Mouse (Mus musculus) left cerebral cortex, adult 18-20 months (tissue): Measurements from ENCODE around the gene Vwa3a. TPM values are rescaled to one million over a fixed set of nuclear protein-coding genes. Genes with fewer than 3 reads are reported as not detected.
"Not testable (repeated sequence)": the region's sequence is repeated elsewhere in the genome, so short reads cannot be mapped to it uniquely, and the experiment has no call there.

ENCODE experiments used
- DNase-seq, 2 experiments: peaks; one replicate each; pipeline ENCODE4 v3.0.0; 2021 to 2022; ENCODE audit warnings: low spot score in 2 of 2, mixed read lengths in 1 of 2
- long read RNA-seq, 2 experiments: library from polyadenylated mRNA; stranded (forward); transcript quantifications; one replicate each; pipeline ENCODE4 v2.0.0; 2021
- total RNA-seq, 2 experiments: library from RNA; stranded (reverse); gene quantifications; 2 replicates each; pipeline ENCODE4 v1.2.3; 2021

The Vwa3a gene
- 10 to 100 TPM; 12.3 to 14.1 TPM for total RNA-seq
- long read RNA-seq, experiment 1, partial matches to known transcripts = 4 of 7 reads
- long read RNA-seq, experiment 1, other reads (novel, unspliced or antisense) = 3 of 7 reads
- long read RNA-seq, experiment 2, partial matches to known transcripts = 3 of 5 reads
- long read RNA-seq, experiment 2, other reads (novel, unspliced or antisense) = 2 of 5 reads

DNA sequence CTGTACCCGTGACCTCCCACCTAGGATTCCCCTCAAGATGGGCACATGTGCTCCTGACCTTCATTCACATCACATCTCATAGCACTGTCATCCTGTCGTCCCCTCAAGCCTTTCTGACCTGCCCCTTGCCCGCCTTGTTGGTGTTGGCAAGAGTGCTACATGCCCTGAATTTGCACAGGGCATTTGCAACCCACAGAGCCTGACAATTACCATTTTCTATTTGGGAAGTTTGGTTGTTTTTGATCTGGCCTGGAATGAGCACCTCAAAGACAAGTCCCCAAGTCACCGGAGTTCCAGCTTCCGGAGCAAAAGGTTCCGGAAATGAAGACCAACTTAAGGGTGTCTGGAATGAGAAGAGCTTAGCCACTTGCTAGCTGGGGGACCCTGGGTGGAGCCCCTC is at the start of gene Vwa3a:
Vwa3a (plus strand) TSS at position 301 of the 400 bp plus-strand sequence.
- DNase-seq = no peak

DNA sequence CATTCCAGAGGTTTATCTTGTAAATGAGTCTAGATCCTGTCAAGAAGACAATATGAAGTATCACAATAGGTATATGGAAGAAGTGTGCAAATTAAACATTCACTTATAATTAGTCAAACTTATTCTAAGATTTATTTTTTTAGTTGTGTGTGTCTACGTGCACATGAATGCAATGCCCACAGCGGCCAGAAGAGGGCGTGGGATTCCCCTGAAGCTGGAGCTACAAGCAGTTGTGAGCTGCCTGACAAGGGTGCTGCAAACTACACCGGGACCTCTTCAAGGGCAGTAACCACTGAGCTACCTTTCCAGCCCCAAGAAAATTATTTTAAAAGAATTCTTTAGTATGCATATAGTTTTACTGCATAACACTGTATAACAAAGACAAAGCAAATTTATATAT is 48.5 kb upstream of the Vwa3a start:
- DNase-seq = no peak

DNA sequence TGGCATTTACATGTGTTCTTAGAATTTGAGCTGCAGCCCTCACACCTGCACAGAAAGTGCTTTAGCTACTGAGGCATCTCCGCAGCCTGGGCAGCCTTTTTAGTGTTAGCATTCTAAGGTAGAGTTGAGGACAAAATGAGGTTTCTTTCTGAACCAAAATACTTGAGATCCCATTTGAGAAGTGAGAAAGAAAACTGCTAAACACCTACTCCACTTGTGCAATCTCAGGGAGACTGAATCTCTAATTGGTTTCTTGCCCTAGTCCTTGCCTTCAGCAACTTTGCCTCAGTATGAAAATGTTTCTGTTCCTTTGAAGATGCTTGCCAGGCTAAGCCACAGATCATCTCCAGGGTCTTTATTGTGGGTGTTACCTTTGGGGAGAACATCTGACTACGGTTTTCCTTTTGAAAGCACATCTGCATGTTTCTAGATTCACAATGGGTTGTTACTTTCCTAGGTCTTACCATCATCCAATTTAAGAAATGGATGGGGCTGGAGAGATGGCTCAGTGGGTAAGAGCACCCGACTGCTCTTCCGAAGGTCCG is 45.2 kb upstream of the Vwa3a start:
- DNase-seq = no peak

DNA sequence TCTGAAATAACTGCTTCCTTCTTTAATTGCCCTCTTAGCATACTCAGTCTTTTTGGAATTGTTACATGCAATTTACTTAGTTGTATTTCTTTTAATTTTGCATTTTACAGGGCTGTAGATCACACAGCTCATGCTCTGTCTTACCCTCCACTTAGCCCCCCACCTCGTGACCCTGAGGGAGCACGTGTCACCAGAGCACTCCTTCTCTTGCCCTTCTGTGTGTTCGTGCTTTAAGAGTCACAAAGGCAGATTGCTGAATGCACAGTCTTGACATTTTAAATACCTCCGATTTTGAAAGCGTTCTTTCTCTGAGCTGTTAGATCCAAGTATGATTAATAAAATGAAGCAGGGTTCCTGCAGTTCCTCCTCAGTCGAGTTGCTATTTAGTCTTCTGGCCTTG is 43.9 kb upstream of the Vwa3a start:
- DNase-seq = no peak

DNA sequence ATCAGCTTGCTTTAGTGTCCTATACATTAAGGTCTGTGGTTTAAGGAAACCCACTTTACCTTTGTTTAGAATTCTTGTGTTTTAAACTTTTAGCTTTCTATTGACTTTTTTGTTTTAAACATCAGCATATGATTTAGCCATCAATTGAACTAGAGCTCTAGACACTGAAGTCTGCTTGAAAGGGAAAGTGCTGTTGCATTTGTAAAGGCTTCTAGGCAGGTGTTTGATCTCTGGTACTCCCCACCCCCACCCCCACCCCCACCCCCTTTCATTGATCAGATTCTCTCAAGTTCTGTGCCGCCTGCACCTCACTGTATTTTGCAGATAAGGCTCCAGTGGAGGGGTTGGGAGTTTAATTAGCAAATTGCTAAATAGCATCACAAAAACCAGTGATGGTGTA is 43.5 kb upstream of the Vwa3a start:
- no peak for DNase-seq

DNA sequence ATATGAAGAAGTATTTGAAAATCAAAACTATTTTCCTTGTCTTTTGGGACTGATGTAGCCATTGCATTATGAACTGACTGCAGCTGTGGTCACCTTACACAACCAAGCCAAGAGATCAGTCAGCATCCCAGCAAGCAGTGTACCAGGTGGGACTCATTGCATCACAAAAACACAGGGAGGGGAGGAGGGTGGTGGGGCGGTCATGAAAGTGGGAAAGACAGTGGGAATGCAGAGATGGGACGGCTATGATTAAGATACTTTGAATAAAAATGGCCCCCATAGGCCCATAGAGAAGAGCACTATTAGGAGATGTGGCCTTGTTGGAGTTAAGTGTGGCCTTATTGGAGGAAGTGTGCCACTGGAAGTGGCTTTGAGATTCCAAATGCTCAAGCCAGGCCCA is 42.8 kb upstream of the Vwa3a start:
- DNase-seq = no peak

DNA sequence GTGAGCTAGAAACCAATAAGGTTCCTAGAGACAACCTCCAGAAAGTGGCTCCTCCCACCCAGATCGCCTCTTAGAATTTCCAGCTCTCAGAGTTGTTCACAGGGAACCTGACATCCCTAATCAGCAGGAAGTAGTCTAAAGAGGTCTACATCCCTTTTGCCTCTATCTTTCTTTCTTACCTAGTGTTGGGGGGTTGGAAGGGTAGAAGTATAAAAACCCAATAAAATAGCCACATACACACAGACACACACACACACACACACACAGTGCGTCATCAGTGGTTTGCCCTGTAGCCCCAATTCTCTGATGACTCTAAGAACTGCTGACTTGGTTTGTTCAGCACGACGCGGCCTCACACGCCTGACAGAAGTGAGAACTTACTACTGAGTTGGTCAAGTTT is 39.5 kb upstream of the Vwa3a start:
- no peak for DNase-seq

DNA sequence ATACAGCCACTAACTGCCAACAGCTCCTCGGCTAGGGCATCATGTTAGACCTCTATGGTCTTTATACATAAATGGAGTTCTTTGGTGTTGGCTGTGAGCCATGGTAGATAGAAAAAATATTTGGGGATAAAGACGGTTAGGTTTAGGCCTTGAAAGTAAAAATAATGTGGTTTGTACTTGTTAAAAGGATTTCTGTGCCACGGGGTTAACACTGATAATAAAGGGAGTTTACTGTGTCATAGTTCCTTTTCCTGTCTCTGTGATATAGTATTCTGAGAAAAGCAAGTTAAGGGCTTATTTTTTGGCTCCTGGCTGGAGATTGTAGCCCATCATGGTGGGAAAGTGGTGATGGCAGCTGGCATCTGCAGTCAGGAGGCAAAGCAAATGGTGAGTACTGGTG is 35.2 kb upstream of the Vwa3a start:
- no peak for DNase-seq

DNA sequence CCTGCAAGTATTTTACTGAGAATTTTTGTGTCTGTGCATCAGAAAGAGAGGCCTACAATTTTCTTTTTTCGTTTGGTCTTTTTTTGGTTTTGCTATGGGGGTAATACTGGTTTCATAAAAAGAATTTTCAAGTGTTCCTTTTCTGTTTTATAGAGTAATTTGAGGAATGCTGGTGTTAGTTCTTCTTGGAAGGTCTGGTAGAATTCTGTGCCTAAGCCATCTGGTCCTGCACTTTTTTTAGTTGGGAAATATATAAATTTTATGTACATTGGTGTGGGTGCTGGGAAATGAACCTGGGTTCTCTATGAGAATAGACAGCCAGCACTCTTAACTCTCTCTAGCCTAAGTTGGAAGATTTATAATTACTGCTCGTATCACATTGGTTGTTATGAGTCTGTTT is 27.0 kb upstream of the Vwa3a start:
- DNase-seq = no peak

DNA sequence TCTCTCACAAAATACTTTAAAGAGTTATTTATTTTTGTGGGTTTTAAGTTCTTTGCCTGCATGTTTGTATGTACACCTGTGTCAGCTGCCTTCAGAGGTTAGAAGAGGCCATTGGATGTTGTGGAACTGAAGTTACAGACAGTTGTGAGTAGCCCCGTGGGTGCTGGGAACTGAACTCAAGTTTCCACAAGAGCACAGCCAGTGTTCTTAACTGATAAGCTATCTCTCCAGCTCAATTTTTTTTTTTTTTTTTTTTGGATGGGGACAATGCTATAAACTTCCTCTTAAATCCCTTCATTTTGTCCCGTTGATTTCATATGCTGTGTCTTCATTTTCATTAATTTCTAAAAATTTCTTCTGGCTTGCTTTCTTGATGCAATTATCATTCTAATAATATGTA is 25.9 kb upstream of the Vwa3a start:
- no peak for DNase-seq

DNA sequence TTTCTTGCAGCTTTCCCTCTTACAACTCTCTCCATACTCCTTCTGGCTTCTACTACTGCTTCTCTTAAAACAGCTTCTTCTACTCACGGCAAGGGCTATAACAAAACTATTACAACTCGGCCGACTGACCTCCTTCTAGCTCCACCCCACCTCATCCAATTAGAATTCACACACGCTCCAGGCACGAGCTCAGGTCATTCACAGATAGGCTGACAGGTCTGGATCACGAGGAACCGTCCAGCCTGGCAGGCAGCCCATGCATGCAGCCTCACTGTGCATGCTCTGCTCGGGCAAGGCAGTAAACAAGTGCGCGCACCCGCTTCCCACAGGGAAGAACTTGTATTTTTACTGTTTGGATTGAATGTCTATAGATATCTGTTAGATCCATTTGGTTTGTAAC is 25.2 kb upstream of the Vwa3a start:
- not testable (repeated sequence) for DNase-seq

DNA sequence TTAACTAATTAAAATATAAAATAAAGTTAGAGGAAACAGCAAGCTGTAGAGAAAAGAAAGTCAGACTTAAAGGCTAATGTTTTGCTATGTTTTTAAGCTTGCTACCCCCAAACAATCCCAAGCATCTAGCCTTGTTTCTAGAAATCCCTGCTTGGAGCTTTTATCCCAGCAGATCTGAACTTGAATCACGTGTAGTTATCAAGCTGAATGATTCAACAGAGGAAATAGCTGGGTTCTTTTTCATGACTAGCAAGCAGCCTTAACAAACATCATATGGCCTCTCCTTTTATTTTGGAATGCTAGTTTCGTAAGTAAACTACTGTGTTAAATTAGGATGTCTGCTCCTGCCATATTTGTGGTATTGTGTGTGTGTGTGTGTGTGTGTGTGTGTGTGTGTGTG is 21.9 kb upstream of the Vwa3a start:
- no peak for DNase-seq

DNA sequence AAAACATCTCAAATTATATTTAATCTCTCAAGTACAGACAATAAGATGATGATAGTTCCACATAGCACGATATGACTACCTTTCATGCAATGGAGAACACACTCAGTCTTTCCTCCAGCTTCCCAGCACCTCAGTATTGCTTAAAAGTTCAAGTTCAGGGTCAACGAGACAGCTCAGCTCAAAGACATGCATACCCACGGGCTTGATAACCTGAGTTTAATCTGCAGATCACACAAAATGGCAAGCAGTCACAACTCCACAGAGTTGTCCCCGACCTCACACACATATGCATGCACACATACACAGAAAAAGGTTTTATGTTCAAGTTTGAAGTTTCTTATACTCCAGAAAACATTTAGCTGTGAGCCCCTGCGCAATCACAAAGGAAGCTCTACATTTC is 18.1 kb upstream of the Vwa3a start:
- no peak for DNase-seq

DNA sequence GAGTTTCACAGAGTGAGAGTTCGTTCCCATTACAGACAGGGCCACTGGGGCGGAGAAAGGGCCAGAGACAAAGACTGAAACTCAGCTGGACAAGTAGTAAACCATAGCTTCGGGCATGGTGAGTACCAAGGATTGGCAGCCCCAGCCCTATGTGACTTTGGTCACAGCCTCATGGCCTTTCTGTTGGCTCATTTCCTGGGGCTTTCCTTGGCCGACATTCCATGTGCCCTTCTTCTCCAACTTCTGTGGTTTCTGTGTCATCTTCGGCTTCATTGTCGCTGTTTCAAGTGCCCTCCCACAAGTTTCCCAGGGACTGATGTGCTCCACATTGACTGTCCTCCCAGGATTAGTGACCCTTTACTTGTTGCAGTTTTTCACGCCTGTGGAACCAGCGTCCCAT is 17.7 kb upstream of the Vwa3a start:
- no peak for DNase-seq

DNA sequence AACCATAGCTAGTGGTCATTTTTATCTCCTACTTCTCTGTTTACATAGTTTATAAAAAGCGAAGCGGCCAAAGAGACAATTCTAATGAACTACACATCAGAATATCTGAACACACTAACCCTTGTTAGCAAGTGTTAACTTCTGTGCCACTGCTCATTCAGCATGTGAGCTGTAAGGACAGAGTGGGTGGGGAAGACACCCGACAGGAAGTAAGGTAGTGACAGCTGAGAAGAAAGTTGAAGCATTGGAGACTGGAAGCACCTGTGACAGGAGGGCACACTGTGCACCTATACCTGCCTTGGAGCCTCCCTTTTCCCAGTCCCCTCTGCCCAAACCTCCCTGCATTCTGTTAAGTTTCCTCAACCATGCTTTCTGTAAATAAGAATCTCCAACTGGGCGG is 17.1 kb upstream of the Vwa3a start:
- no peak for DNase-seq

DNA sequence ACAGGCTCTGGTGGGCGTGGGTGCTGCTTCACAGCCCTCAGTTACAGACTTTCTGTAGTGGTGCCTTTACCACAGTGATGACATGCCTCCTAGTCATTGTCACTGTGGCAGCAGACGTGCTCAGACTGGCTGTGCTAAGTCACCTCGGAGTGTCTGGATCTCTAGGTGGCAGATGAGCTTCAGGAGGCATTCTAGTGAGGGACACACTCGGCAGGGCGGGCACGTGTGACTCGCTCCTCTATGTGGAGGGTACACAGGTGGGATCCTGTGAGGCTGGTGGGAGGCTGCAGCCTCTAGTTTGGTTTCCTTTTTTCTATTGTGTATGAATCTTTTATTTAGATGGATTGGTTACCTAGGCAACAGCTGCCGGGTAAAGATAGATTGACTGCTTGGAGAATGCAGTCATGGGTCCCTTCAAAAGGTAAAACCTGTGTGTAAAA is 16.3 kb upstream of the Vwa3a start:
- DNase-seq = peak; percentile 20 to 21

DNA sequence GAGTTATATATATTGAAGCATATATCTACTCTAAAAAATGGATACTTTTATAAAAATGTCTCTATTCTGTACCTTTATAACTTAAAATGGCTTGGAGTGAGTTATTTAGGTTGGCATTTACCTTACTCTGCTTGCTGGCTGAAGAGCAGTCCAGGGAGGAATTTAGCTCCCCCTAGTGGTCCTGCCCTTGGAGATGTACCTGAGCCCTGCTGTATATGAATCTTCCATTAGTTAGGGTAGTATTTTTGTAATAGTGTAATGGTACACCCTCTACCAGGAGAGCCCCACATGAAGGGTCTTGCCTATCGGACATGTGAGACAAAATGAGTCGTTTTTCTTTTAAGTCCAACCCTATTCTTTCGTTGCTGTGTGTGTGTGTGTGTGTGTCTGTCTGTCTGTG is 11.5 kb upstream of the Vwa3a start:
- DNase-seq = peak; percentile 38 to 61

DNA sequence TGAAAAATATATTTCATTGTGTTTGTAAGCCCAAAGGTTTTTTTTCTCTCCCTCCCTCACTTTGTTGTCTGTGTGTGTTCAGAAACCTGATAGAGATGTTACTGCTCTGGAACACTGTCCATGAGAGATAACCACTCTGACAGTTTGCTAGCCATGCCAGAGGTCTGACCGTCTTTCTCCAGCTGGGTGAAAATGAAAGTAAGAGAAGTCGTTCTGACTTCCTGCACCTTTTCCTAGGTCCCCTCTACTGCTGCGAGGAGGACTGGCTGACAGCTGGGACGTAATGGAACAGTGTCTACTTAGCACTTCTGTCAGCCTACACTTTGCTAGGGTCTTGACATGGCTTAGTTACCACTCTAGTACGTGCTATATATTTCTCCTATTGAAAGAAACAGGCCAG is 9.5 kb upstream of the Vwa3a start:
- DNase-seq = no peak

DNA sequence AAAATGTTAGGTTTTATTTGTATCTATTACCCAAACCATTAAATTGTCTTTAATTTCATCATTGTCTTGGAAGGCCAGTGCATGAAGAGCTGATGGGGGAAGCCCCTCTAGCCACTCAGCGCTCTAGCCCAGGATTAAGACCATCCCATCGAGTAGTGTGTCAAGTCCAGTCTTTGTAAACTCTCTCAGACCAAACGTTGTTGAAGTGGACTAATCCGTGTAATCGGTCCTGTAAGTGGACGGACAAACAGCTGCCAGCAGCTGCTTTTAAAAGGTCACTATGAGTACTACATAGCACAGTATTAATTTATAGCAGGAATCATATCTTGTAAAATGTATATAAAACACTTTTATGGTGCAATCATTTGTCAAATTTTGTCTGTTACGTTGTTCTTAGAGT is 6.2 kb upstream of the Vwa3a start:
- no peak for DNase-seq

DNA sequence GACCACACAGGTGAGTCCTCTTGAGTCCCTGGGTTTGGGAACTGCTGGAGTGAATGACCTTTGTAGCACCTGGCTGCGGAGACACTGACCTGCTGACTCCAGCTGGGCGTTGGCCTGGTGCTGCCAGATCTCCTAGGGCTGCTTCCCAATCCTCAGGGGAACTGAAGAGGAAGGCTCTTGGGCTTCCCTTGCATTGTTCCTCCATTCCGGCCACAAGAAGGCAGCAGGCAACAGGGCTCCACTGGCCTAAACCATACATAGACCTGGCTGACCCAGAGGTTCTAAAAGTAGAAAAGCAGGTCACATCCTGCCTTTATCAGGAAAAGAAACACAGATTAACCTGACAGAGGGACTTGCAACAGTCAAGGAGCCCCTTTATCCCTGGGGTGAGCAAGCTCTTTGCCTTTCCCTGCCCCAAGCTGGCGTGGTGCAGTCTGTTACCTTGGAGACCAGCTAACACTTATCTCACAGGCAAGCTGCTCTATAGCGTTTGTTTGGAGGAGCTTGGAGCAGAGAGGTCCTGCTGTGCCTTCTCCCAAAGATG is 512 bp downstream of the Vwa3a start:
- DNase-seq = peak; percentile 23 to 43

DNA sequence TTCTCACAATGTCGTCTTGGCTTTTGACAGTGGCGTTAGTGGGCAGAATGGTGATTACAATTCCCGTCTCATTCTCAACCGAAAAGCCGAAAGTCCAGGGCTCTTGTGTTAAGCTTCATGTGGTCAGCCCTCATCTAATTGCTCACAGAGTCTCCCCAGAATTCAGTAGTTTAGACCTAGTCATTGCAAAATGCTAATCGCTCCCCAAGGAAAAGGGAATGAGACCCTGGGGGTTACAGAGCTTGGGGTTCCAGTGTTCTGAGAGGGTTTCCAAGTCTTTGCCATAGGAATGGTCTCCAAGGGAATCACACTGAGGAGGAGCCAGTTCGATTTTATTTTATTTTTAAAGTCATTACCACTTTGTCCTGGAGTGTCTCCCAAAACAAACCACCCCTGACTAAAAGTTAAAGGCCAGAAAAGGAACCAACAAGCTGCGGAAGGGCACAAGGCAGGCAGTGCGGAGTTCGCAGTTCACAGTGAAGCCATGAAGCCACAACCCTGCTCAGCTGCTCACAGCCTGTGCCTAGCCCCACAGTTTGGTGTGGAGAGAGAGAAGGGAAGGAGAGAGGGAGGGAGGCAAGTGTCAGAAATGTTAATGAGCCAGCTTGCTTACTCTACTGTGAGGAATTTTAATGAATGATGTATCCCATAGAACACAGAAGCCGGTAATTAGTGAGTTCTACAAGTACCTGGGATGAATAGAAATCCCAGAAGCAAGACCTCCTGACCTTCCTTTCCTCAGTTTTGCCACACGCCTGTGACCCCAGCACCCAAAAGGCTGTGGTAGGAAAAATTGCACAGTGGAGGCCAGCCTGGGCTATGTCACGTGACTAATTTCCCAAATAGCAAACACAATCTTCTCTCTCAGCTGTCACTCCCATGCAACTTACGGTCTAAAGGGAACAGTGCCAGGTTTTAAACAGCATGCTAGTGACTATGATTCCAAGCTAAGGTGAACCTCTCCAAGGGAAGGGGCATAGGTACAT is 4.5 kb downstream of the Vwa3a start:
- DNase-seq = no peak

DNA sequence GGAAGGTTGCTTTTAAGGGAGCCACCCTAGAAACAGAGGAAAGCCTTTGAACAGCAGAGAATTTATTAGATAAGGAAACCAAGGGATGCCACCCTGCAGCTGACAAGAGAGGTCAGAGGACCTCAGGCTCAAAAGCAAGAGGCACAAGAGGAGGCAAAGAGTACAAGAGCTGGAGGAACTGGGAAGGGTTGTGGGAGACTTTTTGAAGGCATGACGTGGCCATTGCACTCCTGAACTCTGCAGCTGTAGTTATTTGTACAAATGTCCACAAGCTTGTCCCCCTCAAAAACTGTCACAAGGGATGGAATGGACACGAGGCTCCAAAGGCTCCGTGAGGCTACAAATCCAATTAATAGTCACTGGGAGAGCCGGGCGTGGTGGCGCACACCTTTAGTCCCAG is 5.5 kb downstream of the Vwa3a start:
- DNase-seq = no peak
